Comparison of ENCODE assay signal across 8 mouse cellular contexts in genomic region chr1:153331796-153332443, GRCm38 (mm10). TPM values are rescaled to one million over a fixed set of nuclear protein-coding genes. Genes with fewer than 3 reads are reported as not detected.
A peak's percentile ranks its signal among the peaks of the same experiment; 100 is the strongest.
DNase-seq lines count a peak whose midpoint lies in the region; ATAC-seq and TF ChIP-seq lines count a peak whose summit lies in the region.

No protein-coding gene starts in this region.

- no peaks in the 10 kb centered on the region for H3K9me3 ChIP-seq in forebrain, postnatal 0 days (ENCODE audit: low read length)
- H3K9me3 ChIP-seq in hindbrain, embryonic 15.5 days, result no peaks in the 10 kb centered on the region
- H3K9me3 ChIP-seq in limb, embryonic 13.5 days, result no peaks in the 10 kb centered on the region
- no peaks in the 10 kb centered on the region for H3K9me3 ChIP-seq in midbrain, embryonic 12.5 days

- WGBS in heart, adult 2 months, result under 1% methylated on average over 39 of the region's 42 CpGs
- 1% methylated on average over 39 of the region's 42 CpGs for WGBS in forebrain, postnatal 0 days
- WGBS in hindbrain, embryonic 15.5 days, result 0% methylated on average over 42 of the region's 42 CpGs
- WGBS in limb, embryonic 13.5 days, result under 1% methylated on average over 42 of the region's 42 CpGs
- under 1% methylated on average over 42 of the region's 42 CpGs for WGBS in midbrain, embryonic 12.5 days

- peak; percentile 66 for TF ChIP-seq CTCF in heart, adult 2 months (IDR thresholded peaks at IDR 0.05)
- peak; percentile 72 for TF ChIP-seq CTCF in forebrain, postnatal 0 days (IDR thresholded peaks at IDR 0.05; ENCODE audit: low read depth)

- no peaks in the 10 kb centered on the region for H3K27me3 ChIP-seq in heart, adult 2 months (ENCODE audit: control insufficient read depth, insufficient read depth, low read length)
- no peaks in the 10 kb centered on the region for H3K27me3 ChIP-seq in forebrain, postnatal 0 days (ENCODE audit: insufficient read depth, low read length)
- H3K27me3 ChIP-seq in hindbrain, embryonic 15.5 days, result no peaks in the 10 kb centered on the region
- H3K27me3 ChIP-seq in limb, embryonic 13.5 days, result no peaks in the 10 kb centered on the region
- no peaks in the 10 kb centered on the region for H3K27me3 ChIP-seq in midbrain, embryonic 12.5 days

- peak; percentile 57; the same call in 1 of the 2 replicates for TF ChIP-seq EP300 in heart, adult 2 months (IDR thresholded peaks at IDR 0.05; ENCODE audit: insufficient read depth, low read depth, low read length)

- H3K4me3 ChIP-seq in heart, adult 2 months, result peak overlapping the region; percentile 98
- H3K4me3 ChIP-seq in forebrain, postnatal 0 days (ENCODE audit: low read depth, low read length), result peak overlapping the region; percentile 95
- H3K4me3 ChIP-seq in hindbrain, embryonic 15.5 days, result peak overlapping the region; percentile 93
- peak overlapping the region; percentile 96 for H3K4me3 ChIP-seq in limb, embryonic 13.5 days
- H3K4me3 ChIP-seq in midbrain, embryonic 12.5 days, result peak overlapping the region; percentile 97

- DNase-seq in heart, adult 2 months, result no peak
- DNase-seq in heart, adult 11 months, result no peak
- peak; percentile 63 for DNase-seq in cerebellum, adult 11-12 months
- DNase-seq in forebrain, postnatal 0 days, result peak; percentile 44
- peak; percentile 31 to 53 for DNase-seq in spleen, postnatal 14 days (ENCODE audit: low spot score in 2 of 2)

- H3K4me1 ChIP-seq in heart, adult 2 months (ENCODE audit: control insufficient read depth, insufficient read depth, low read length), result peaks cover 4% of the 10 kb centered on the region
- H3K4me1 ChIP-seq in forebrain, postnatal 0 days (ENCODE audit: insufficient read depth), result peaks cover 12% of the 10 kb centered on the region
- peaks cover 42% of the 10 kb centered on the region for H3K4me1 ChIP-seq in hindbrain, embryonic 15.5 days (replicated peaks)
- H3K4me1 ChIP-seq in limb, embryonic 13.5 days, result peaks cover 39% of the 10 kb centered on the region
- H3K4me1 ChIP-seq in midbrain, embryonic 12.5 days, result peaks cover 26% of the 10 kb centered on the region

- H3K36me3 ChIP-seq in heart, adult 2 months (ENCODE audit: control insufficient read depth, insufficient read depth, low read length), result peaks cover 11% of the 10 kb centered on the region
- no peaks in the 10 kb centered on the region for H3K36me3 ChIP-seq in forebrain, postnatal 0 days (ENCODE audit: insufficient read depth)
- H3K36me3 ChIP-seq in hindbrain, embryonic 15.5 days, result no peaks in the 10 kb centered on the region
- no peaks in the 10 kb centered on the region for H3K36me3 ChIP-seq in limb, embryonic 13.5 days
- no peaks in the 10 kb centered on the region for H3K36me3 ChIP-seq in midbrain, embryonic 12.5 days

- no peak for TF ChIP-seq POLR2A in heart, adult 2 months (IDR thresholded peaks at IDR 0.05; ENCODE audit: insufficient read depth, low read depth, low read length)

- peak overlapping the region; percentile 98 for H3K4me2 ChIP-seq in forebrain, postnatal 0 days (ENCODE audit: low read depth)
- H3K4me2 ChIP-seq in hindbrain, embryonic 15.5 days, result peak overlapping the region; percentile 99
- H3K4me2 ChIP-seq in limb, embryonic 13.5 days (replicated peaks), result peak overlapping the region; percentile 95
- peak overlapping the region; percentile 98 for H3K4me2 ChIP-seq in midbrain, embryonic 12.5 days (replicated peaks)

- peak; percentile 30 for ATAC-seq in forebrain, postnatal 0 days
- ATAC-seq in hindbrain, embryonic 15.5 days (ENCODE audit: low FRiP score, low read depth), result peak; percentile 57
- ATAC-seq in limb, embryonic 13.5 days (ENCODE audit: low FRiP score, low read depth), result peak; percentile 33; the same call in 1 of the 2 replicates
- peak; percentile 50 for ATAC-seq in midbrain, embryonic 12.5 days (ENCODE audit: low FRiP score, low read depth)

- H3K9ac ChIP-seq in heart, adult 2 months (ENCODE audit: low read depth, low read length), result peak overlapping the region; percentile 88
- peak overlapping the region; percentile 85 for H3K9ac ChIP-seq in forebrain, postnatal 0 days
- H3K9ac ChIP-seq in hindbrain, embryonic 15.5 days, result peak overlapping the region; percentile 93
- peak overlapping the region; percentile 89 for H3K9ac ChIP-seq in limb, embryonic 13.5 days
- H3K9ac ChIP-seq in midbrain, embryonic 12.5 days (replicated peaks), result peak overlapping the region; percentile 95

- peak overlapping the region; percentile 98 for H3K27ac ChIP-seq in heart, adult 2 months
- peak overlapping the region; percentile 86 for H3K27ac ChIP-seq in forebrain, postnatal 0 days (ENCODE audit: low read depth, low read length)
- peak overlapping the region; percentile 86 for H3K27ac ChIP-seq in hindbrain, embryonic 15.5 days (replicated peaks)
- H3K27ac ChIP-seq in limb, embryonic 13.5 days, result peak overlapping the region; percentile 86
- peak overlapping the region; percentile 88 for H3K27ac ChIP-seq in midbrain, embryonic 12.5 days (replicated peaks)

- H3K79me2 ChIP-seq in heart, adult 2 months (replicated peaks; ENCODE audit: control insufficient read depth, insufficient read depth, low read length), result peaks cover 3% of the 10 kb centered on the region

- intact Hi-C loops in heart, adult 2 months (cut with DNase I), result loop anchor here (2.0 to 5.0 kb wide), 5 partner anchors 23 to 430 kb away; partner anchors contain the start of gene Smg7

RNA-seq across cellular contexts. Expression of gene Lamc1, which starts 0.7 kb away (rescaled TPM):
- total RNA-seq in heart, adult 2 months (2021), result 100 to 1,000 TPM; 111 to 116 TPM
- polyA plus RNA-seq in heart, adult 2 months (2012; rRNA removed), result 103 and 138 TPM in 2 replicates
- total RNA-seq in forebrain, postnatal 0 days (2014; rRNA removed), result 25.2 and 42.4 TPM in 2 replicates
- 9.7 and 9.8 TPM in 2 replicates for polyA plus RNA-seq in forebrain, postnatal 0 days (2015; fragmentation: Nextera tagmentation; extraction: Ambion mirVana)
- polyA plus RNA-seq in hindbrain, embryonic 15.5 days (2015; fragmentation: Nextera tagmentation; extraction: Ambion mirVana), result 19.2 and 20.9 TPM in 2 replicates
- 31.7 and 35.5 TPM in 2 replicates for polyA plus RNA-seq in limb, embryonic 13.5 days (2015; fragmentation: Nextera tagmentation; extraction: Ambion mirVana)
- 25.0 and 26.9 TPM in 2 replicates for polyA plus RNA-seq in midbrain, embryonic 12.5 days (2016; fragmentation: Nextera tagmentation; extraction: Ambion mirVana)

Comparison
In these comparisons a context has a peak if more than half of its experiments do, and no peak if none do; other contexts are left out.
1. DNase-seq: peak in cerebellum, adult 11-12 months (single experiment), forebrain, postnatal 0 days (single experiment) and spleen, postnatal 14 days (2 of 2); none in heart, adult 2 months (0 of 2) and heart, adult 11 months (single experiment).
2. Peak in every context shown above with its lines, with median percentiles within 50 percentile points of each other: H3K27ac ChIP-seq, H3K4me3 ChIP-seq, H3K9ac ChIP-seq, ATAC-seq and H3K4me2 ChIP-seq.